Mouse (Mus musculus) NIH3T3 (cell line): ENCODE measurements around the gene Adprm.
"Not testable (repeated sequence)": the region's sequence is repeated elsewhere in the genome, so short reads cannot be mapped to it uniquely, and the experiment has no call there.

Source experiments
- DNase-seq: peaks from one replicate; pipeline ENCODE4 v3.0.0-alpha.2; 2012; ENCODE audit warnings: low read depth

The Adprm gene

DNA sequence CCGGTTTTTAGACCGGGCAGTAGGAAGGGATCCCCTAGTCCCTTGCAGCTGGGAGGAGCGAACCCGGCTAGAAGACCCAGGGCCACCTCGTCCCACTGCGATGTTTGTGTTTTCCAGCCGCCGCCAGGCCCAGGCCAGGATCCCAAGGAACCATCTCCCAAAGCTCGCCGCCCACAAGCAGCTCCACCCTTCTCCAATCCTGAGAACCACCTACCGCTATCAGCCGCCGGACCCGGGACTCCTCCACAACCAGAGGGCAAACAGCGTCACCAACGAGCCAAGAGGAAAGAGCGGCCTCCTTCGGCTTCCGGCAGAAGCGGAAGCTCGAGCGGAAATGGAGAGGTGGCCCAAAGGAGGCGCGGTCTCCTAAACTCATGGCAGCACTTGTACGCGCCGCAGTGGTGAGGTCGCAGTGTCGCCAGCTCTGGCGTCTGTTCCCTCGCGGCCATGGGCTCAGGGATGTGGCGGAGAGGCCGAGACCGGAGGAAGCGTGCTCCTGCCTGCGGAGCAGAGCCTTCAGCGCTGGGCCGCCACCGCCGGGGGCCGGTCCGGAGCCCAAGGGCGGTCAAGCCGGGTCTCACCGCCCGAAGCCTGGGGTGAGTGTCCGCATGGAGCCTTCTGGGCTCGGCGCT is at the start of gene Adprm, which contains the start of gene Sco1:
Adprm (minus strand) TSS at position 274 of the 632 bp plus-strand sequence.
Sco1 (plus strand) TSS at position 350 of the 632 bp plus-strand sequence.
- peak; percentile 92 for DNase-seq

DNA sequence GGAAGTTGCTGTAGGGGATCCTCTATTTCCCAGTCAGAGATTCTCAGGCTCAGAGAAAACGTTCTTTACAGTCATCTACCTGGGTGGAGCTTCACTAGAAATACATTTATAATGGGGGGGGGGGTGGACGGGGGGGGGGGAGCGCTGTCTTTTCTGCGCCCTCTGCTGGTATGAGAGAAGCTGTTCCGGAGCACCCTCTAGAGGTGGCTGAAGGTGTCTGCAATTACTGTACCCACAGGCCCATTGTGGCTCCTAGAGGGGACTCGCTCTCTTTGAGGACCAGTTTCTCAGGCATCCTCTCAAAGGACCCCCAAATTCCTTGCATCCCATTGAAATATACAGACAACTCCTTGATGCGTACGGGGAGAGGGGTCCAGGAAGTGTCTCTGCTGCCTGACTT is 49.3 kb upstream of the Adprm start:
- DNase-seq = peak; percentile 63

DNA sequence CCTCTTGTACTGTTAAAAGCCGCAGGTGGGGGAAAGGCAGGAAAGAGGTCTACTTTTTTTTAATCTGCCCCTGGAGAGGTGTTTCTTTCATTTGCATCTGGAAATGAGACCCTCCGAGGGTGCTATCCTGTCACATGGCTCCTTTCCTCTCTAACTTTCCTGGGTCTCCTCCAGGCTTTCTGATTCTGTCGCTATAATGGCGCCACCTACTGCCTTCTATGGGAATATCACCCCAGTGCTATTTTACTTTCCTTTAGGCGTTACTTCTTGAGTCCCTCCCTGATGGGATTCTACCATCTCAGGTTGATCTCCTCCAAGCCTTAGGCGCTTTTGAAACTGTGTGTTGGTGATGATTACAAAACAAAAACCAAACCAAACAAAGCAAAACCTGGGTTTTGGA is 47.8 kb upstream of the Adprm start:
- peak; percentile 57 for DNase-seq

DNA sequence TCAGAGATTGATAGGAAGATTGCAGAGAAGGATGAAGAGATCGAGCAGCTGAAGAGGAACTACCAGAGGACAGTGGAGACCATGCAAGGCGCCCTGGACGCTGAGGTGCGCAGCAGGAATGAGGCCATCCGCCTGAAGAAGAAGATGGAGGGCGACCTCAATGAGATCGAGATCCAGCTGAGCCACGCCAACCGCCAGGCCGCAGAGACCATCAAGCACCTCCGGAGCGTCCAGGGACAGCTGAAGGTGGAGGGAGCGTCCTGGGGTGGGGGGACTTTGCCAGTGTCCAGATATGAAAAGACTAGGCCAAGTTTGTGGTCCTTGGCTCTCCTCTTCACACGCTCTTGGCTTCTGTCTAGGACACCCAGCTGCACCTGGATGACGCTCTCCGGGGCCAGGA is 46.8 kb upstream of the Adprm start:
- no peak for DNase-seq

DNA sequence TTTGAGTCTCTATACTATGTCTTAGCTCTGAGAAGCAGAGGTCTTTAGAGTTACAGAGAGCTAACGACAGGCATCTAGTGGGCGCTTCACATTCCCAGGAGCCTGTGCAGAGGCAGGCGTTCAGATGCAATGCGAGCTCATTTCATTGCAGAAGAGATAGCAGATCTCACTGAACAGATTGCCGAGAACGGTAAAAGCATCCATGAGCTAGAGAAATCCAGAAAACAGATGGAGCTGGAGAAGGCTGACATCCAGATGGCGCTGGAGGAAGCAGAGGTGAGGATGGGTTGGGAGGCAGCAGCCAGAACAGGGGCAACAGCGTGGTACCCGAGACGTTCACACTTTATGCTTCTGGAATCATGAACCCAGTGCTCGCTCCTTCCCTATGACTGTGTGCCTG is 46.0 kb upstream of the Adprm start:
- no peak for DNase-seq

DNA sequence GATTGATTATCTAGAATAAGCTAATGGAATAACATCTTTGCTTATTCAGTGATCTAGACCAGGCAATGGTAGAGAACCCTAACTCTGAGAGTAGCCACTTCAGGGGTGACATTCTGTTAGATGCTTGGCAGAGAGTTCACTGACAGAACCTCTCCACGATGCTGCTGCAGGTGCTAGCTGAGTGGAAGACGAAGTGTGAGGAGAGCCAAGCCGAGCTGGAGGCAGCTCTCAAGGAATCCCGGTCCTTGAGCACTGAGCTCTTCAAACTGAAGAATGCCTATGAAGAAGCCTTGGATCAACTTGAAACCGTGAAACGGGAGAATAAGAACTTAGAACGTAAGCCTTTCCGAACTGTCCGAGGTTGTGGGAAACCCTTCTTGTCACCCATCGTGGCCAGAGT is 45.3 kb upstream of the Adprm start:
- no peak for DNase-seq

DNA sequence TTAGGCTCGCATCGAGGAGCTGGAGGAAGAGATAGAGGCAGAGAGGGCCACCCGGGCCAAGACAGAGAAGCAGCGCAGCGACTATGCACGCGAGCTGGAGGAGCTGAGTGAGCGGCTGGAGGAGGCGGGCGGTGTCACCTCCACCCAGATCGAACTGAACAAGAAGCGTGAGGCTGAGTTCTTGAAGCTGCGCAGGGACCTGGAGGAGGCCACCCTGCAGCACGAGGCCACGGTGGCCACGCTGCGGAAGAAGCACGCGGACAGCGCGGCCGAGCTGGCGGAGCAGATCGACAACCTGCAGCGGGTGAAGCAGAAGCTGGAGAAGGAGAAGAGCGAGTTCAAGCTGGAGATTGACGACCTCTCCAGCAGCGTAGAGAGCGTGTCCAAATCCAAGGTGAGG is 42.1 kb upstream of the Adprm start:
- no peak for DNase-seq

DNA sequence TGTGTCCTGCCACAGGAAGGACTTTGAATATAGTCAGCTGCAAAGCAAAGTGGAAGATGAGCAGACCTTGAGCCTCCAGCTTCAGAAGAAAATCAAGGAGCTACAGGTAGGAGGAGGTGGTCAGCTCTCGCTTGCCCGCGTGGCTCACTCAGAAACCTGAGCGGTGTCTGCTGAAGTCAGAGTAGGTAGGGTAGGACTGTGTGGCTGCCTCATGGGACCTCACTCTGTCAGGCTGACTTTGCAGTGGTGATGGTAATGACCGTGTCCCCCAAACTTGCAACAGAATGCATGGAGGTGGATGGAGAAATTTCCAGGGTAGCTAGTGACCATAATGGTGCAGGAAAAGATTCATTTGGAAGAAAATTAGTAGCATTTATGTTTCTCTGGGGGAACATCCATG is 41.3 kb upstream of the Adprm start:
- no peak for DNase-seq

DNA sequence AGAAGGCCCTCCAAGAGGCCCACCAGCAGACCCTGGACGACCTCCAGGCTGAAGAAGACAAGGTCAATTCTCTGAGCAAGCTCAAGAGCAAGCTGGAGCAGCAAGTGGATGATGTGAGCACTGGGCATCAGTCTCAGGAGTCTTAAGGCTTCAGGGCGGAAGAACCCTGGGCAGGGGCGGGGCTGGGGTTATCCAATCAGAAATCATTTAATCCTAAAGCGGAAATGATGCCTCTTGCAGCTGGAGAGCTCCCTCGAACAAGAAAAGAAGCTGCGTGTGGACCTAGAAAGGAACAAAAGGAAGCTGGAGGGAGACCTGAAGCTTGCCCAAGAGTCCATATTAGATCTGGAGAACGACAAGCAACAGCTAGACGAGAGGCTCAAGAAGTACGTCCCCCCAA is 40.8 kb upstream of the Adprm start:
- no peak for DNase-seq

DNA sequence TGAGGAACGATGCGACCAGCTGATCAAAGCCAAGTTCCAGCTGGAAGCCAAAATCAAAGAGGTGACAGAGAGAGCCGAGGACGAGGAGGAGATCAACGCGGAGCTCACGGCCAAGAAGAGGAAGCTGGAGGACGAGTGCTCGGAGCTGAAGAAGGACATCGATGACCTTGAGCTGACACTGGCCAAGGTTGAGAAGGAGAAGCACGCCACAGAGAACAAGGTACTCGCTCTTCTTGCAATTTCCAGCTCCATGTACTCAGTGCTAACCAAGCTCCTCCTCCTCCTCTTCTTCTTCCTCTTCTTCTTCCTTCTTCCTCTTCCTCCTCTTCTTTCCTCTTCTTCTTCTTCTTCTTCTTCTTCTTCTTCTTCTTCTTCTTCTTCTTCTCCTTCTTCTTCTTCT is 40.0 kb upstream of the Adprm start:
- DNase-seq = not testable (repeated sequence)

DNA sequence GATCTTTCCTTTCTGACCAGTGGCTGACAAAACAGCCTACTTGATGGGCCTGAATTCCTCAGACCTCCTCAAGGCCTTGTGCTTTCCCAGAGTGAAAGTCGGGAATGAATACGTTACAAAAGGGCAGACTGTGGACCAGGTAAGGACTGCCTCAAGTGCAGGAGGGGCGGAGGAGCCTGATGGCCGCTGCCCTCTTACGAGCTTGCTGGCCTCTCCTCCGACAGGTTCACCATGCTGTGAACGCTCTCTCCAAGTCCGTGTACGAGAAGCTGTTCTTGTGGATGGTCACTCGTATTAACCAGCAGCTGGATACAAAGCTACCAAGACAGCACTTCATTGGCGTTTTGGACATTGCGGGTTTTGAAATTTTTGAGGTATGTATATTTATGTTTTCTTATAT is 34.8 kb upstream of the Adprm start:
- no peak for DNase-seq

DNA sequence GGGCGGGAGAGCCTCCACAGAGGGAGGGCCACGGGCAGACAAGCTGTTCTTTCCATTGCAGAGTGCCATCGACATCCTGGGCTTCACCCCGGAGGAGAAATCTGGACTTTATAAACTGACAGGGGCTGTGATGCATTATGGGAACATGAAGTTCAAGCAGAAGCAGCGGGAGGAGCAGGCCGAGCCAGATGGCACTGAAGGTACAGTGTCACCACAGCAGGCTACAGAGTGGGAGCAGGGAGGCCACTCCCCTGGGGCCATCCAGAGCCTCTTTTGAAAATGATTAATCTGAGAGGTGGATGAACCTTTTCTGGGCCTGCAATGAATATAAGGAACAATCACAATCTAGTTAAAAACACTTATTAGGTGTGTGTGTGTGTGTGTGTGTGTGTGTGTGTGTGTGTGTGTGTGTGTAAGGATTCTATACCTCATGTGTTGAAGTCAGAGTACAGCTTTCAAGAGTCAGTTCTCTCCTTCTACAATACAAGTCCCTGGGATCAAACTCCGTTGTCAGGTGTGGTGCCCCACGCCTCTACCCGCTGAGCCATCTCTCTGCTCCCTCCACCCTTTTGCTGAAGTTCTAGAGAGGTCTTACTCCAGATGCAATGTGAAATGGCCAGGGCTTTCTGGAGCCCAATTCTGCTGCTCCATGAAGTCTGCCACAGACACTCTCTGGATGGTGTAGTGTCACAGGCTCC is 34.2 kb upstream of the Adprm start:
- no peak for DNase-seq

DNA sequence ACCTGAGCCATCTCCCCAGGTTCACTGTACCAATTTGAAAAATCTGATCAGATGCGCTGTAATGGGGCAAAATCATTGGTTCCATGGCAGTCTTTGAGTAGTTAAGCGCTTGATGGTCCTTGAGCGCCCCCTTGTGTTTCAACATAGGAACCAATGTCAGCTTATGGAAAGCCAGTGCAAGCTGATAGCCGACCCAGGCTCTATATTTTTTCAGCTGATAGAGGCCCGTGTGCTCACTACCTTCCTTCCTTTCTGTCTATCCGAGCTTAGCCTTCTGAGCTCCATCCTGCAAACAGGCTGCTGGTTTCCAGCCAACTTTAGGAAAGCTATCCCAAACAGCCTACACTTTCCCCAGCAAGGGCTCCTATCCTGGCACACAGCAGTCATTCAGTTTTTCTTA is 33.1 kb upstream of the Adprm start:
- peak; percentile 92 for DNase-seq

DNA sequence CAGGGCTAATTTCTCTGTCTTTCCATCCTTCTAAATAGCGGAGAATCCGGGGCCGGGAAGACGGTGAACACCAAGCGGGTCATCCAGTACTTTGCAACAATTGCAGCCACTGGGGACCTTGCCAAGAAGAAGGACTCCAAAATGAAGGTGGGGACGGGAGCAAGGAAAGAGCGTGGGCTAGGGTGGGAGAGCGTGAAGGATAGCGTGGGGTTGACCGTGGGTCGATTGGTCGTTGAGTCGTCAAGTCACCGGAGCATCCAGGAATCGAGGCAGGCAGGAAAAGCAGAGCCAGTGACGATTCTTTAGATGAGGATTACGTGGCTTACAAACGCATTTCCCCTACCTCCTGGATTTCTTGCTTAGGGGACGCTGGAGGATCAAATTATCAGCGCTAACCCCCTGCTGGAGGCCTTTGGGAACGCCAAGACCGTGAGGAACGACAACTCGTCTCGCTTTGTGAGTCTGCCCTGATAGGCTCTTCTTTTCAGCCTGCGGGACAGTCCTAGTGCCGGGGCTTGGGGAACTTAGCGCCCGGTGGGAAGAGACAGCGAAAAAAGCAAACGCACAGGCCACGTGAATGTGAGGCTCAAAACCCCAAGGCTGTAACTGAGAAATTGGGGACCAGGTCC is 31.4 kb upstream of the Adprm start:
- no peak for DNase-seq

DNA sequence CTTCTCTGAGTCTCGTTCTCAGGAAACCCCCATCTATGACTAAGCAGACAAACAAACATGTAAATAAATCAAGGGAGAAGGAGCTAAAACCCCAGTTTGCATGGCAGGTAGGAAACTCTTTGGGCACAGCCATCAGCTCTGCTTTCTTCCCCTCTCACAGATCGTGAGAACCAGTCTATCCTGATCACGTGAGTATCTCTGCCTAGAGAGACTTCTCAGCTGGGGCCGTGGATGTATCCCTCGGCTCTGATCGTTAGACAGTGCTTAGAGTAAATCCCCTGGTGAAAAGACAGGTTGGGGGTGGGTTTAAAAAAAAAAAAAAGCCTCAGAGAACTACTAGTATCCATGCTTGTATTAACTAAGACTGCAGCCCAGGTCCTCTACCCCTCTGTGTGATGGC is 30.8 kb upstream of the Adprm start:
- no peak for DNase-seq

DNA sequence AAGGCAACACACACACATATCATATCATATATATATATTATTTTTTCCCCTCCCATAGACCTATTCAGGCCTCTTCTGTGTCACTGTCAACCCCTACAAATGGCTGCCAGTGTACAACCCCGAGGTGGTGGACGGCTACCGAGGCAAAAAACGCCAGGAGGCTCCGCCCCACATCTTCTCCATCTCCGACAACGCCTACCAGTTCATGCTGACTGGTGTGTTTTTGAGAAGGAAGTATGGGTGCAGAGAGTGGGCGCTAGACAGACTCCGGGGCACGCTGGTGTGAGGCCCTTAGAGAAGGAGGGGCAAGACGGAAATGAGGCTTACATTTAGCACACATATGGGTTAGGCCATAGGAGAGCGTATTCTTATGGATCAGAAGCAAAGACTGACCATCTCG is 30.4 kb upstream of the Adprm start:
- DNase-seq = no peak

DNA sequence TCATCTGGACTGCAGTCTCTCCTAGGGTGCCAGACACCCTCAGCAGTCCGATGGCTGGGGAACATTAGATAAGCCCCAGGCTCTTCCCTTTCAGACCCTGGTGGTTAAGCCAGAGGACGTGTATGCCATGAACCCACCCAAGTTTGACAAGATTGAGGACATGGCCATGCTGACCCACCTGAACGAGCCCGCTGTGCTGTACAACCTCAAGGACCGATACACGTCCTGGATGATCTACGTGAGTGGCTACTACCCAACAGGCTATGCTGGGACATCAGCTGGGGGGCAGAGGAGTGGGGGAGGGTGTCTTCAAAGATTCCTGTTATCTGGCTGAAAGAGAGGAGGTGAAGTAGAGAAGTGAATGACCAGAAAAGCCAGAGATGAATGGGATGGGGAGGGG is 29.8 kb upstream of the Adprm start:
- DNase-seq = no peak

DNA sequence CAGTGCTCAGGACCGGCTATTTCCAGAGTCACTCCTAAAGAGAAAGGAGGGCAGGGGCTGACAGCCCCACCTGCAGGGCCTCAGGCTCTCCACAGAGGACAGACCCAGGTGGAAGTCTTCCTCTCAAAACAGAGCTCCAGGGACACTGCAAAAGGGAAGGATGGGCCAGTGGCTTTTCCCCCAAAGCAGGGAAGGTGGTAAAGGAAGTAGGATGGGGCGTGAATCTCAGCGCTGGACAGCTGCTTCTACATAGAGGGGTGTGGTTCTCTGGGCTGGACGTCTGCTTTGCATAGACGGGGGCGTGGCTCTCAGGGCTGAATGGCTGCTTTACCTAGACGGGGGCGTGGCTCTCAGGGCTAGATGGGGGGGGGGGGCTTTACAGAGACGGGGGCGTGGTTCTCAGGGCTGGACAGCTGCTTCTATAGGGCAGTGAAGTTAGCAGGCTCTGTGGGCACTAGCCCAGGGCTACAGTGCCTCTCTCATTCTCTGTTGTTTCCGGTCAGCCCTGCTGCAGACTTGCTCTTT is 28.8 kb upstream of the Adprm start:
- DNase-seq = peak; percentile 63

DNA sequence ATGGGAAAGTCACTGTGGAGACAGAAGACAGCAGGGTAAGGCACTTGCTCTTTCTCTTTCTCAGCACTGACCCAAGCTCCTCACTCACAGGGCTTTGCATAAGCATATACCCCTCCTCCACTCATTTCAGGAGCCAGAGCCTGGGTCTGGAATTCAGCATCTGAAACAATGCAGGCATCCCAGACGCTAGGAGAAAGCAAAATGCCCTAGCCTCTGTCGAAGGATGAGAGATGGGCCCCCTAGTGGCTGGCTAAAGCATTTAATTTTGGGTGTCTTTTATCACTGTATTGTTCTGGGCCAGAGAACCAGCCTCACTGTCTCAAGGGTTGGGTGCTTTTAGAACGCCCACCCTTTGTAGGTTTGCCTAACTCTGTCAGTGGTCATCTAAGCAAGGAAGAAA is 27.8 kb upstream of the Adprm start:
- peak; percentile 82 for DNase-seq

DNA sequence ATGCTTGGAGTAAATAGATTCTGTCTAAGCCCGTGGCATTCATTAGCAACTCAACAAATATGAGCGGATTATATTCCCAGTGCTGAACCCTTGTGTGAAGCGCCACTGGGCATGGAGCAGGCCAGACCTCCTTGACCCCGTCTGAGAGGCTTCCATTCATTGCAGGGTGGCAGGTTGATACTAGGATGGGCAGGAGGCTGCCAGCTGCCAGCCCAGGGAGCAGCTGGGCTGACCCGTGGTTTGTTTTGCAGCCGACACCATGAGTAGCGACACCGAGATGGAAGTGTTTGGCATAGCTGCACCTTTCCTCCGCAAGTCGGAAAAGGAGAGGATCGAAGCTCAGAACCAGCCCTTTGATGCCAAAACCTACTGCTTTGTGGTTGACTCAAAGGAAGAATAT is 27.3 kb upstream of the Adprm start:
- no peak for DNase-seq

DNA sequence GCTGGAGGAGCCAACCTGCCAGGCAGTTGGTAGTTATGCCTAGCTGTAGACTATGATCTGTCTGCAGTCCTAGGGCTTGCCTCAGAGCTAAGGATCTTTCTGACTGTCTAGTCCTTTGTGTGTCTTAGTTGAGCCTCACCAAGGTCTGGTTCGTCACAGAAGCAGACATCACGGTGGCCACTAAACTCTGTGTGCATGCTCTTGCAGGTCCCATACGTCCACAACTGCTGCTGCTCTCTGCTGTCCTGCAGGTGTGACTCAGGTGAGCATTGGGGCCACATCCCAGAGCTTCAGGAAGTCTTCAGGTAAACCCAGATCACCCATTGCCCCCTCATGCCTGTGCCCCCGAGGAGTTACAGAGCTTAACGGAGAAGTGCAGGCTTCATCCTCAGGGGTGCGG is 26.5 kb upstream of the Adprm start:
- no peak for DNase-seq

DNA sequence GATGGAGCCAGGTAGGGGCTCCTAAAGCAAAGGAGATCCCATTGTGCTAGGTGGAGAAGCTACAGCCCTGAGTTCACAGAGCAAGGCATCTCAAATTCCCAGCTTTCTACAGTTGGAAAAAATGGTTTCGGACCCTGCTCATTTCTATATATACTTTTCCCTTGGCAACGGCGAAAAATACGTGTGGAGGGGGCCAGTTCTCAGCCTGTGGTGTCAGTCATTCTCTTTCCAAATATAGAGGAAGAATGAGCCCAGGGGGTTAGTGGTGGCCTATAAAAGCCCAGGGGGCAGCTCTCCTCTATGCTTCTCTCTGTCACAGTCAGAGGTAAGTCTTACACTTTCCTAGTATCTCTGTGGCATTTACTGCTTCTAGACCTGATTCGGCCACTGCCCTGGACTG is 25.6 kb upstream of the Adprm start, which contains the start of gene Myh3:
Myh3 (plus strand) TSS at position 301 of the 400 bp plus-strand sequence.
- no peak for DNase-seq

DNA sequence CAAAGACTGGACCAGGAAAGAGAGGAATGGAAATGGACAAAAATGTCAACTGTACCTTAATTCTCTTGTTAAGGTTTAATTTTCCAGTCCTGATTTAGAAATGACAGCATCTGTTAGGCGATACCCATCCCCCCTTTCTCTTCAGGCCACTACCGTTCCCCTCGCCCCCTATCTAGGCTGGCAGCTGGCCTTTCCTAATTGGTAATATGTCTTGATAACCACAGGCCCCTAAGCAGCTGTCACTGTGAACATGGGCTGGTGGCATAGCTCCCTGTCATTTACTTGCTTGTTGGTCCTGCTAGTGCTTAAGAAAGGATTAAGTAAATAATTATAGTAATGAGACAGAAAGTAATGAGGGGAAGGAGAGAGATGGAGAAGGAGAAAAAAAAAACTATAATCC is 25.0 kb upstream of the Adprm start:
- no peak for DNase-seq
